Mouse (Mus musculus) cerebellum, adult 11-12 months (tissue): ENCODE measurements around the gene Gigyf1.

ENCODE experiments used
- DNase-seq: peaks from one replicate; pipeline ENCODE4 v3.0.0; 2022

Gigyf1 gene

DNA sequence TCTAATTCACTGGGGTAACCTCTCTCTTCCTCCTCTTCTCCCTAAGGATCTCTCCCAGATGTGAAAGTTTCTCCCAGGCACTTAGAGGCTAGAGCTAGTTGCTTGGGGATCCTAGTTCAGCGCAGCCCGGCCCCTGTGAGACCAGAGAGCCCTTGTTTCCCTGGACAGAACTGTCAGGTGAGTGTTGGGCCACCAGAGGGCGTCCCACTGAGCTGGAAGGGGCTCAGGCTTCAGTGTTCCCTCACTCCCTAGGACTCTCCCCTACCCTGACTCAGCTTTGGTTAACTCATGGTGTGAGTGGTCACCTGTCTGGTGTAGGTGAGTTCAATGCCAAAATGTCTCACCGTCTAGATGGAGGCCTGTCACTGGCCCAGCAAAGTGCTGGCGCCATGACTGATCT, at the start of gene Gigyf1:
Gigyf1 (plus strand) TSS at position 113 of the 400 bp plus-strand sequence.
- no peak for DNase-seq

DNA sequence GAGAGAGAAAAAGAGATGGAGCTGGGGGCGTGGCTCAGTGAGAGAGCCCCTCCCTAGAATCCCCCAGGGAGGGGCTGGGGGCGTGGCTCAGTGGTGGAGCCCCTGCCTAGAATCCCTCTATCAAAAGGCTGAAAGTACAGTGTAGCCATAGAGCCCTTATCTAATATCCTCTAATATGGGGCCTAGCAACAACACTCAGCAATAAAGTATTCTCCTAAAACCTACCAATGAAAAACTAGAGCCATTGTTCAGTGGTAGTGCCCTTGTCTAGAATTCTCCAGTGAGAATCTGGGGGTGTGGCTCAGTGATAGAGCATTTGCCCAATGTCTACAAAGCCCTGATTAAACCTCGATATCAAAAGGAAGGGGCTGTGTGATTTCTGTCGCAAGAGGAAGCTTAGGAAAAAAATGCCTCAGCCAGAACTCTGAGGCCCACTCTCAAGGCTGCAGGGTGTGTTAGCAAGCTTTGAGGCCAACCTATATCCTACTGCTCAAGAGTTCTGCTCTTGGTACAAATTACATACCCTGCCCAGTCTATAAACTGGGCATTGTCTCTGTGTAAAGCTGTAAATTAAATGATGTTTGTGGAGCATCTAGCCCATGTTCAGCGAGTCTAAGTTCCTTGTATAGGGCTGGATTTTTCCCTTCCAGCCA, 46.0 kb upstream of the Gigyf1 start:
- DNase-seq = no peak

DNA sequence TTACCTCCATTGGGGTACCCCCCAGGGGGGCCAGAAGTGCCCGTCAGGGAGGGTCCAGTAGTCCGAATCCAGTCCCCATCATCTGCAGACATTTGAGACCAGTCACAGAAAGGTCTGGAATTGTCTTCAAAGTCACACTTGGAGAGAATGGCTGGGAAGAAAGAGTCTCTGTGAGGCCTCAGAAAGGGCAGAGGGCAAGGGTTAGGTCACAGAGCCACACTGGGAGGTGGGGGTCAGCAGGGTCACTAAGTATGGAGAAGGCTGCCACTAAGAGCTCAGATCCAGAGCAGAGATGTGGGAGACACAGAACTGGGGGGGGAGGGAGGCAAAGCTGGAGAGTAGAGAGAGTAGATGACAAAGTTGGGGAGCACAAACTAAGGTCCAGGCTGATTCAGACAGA, 44.0 kb upstream of the Gigyf1 start:
- DNase-seq = no peak

DNA sequence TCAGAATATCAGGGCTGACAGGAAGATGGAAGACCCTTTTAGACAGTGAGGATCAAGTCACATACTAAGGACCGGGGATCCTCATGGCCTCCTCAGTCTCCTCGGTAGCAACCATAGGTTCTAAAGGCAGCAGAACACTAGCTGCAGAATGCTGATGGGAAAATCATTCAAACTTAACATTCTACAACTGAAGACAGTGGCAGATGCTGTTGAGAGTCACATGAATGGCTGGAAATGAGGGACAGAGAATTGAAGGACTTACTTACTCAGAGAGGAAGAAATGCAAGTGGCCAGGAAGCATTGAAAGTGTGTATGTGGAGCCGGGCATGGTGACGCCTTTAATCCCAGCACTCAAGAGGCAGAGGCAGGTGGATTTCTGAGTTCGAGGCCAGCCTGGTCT, 41.4 kb upstream of the Gigyf1 start, which contains the start of gene Zan:
Zan (minus strand) TSS at position 101 of the 400 bp plus-strand sequence.
- DNase-seq = no peak

DNA sequence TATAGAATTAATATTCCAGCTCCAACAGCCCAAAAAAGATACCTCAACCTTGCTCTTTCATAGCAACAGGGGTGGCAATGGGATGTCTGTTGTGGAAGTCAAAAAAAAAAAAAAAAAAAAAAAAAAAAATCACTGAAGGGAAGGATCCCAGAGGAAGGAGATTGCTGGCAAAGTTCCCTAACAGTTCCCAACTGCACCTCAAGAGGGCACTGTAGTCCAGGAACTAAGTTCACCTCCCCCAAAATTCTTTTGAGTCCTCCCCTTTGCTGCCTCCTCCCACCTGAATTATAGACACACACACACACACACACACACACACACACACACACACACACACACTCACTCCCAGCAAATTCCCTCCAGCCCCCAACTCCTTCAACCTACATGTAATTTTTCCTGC, 37.2 kb upstream of the Gigyf1 start:
- DNase-seq = peak; percentile 71

DNA sequence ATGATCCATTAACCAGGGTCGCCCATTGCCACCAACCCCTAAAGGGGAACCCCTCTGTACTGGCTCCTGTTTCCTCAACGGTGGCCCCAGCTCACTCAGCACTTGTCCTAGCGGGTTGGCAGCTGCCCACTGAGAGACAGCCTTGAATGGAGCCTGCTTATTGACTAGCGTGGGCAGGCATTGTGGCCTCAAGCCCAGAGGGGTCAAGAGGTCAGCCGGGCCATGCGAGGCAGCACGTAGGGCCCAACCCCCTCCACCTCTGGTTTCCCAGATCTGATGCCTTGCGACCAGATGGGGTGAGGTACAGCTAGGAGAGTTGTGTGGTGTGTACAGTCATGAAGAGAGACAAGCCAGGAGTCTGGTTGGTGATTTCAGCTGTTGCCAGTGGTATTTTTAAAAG, 36.5 kb upstream of the Gigyf1 start:
- DNase-seq = peak; percentile 27

DNA sequence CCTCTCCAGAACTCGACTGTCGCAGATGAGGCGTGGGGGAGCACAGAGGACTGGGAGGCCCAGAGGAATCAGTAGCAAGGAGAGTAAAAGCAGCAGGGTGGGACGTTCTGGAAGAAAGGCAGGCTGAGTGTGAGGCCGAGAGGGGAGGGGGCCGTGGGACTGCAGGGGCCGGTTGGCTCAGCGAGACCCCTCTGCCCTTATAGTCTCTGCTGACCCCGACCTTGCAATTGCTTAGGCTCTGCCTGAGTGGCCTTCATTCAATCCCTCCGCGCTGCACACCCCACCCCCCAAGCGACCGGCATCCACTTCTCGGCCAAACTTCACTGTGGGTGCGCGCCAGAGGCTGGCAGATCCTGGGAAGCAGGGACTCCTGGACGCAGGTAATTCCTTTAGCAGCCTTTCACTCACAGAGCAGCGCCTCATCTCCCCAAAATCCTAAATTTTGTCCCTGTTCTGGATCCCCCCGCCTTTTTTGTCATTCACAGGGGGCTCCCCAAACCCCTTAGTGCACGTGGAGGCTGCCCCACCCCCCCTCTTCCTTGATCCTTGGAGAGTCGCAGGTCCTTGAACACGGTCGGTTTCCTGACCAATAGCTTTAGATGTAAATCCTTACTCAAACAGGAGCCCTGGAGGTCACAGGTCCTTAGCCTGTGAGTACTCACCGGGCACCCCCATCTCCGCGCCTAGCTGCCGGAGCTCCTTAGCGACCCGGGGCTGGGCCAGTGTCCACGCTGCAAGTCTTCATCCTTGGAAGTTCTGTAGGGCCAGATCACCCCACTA, 33.1 kb upstream of the Gigyf1 start:
- DNase-seq = no peak

DNA sequence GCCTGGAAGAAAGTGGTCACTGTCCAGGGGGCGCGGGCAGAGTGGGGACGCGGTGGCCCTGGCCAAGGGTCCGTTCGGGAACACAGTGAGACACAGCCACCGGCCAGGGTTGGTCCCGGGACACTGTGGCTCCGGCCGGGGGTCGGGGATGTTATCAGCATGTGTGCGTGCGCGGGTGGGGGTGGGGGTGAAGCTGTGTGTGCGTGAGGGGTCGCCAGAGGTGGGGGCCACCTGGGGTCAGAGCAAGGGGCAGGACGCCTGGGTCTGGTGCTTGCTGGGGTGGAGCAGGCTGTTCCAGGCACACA, 32.5 kb upstream of the Gigyf1 start:
- no peak for DNase-seq

DNA sequence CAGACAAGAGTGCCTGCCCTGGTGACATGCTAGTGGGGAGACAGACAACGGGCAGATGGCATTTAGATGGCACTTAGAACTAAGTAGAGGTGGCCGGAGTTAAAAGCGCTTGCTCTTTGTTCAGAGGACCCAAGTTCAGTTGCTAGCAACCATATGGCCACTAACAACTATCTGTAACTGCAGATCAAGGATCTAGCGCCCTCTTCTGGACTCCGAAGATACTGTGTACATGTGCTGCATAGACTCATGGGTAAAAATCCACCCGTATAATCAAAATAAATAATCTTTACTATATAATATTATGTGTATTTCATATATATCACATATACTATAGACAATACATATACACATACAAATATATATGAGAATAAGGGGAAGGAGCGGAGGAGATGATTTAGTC, 30.7 kb upstream of the Gigyf1 start:
- DNase-seq = no peak

DNA sequence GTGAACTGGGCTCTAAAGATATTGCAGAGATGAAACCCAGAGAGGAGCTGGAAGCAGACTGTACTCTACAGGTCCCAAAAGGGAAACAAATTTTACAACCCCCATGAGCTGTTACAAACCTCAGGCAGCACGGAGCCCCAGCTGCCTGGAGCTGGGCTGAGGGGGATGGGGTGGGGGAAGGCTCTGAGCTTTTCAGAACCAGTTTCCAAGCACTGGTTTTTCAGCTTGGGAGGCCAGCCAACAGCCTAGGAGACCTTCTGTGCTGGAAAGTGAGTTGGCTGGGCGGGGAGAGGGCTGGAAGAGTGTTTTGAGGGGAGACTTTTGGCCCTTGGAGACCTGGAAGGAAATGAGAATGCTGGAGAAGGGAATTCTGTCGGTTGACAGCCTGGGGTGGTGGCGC, 26.8 kb upstream of the Gigyf1 start:
- no peak for DNase-seq

DNA sequence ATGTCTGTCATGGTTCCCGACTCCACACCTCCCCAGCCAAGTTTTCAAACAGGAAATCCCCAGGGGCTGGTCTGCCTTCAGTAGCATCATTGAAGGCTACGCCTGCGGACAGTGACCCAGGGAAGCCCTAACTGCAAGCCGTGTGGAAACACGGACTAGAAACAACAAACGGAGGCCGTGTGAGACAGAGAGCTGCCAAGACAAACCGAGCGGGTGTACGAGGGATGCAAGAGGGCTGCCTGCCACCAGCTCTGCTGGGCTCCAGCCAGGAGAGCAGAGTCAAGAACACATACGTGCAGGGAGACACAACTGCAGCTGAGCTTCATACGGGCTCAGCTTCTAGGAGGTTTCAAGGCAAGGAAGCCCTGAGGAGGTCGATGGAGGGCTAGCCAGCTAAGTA, 24.5 kb upstream of the Gigyf1 start:
- DNase-seq = no peak

DNA sequence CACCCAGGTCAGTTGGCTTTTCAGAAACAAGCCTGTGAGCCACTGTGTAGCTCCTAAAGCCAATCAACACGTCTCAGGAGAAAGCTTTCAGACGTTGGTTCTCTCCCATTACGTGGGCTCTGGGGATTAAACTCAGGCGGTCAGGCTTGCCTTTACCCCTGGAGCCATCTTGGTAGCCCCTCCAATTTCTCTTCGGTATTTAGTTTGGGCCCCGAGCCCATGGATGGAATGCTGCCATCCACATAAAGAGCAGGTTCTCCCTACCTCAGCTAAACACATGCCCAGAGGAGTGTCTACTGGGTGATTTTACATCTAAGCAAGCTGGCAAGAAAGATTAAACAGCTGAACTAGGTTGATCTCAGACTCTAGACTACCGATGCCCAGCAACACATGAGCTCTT, 18.2 kb upstream of the Gigyf1 start:
- DNase-seq = peak; percentile 51

DNA sequence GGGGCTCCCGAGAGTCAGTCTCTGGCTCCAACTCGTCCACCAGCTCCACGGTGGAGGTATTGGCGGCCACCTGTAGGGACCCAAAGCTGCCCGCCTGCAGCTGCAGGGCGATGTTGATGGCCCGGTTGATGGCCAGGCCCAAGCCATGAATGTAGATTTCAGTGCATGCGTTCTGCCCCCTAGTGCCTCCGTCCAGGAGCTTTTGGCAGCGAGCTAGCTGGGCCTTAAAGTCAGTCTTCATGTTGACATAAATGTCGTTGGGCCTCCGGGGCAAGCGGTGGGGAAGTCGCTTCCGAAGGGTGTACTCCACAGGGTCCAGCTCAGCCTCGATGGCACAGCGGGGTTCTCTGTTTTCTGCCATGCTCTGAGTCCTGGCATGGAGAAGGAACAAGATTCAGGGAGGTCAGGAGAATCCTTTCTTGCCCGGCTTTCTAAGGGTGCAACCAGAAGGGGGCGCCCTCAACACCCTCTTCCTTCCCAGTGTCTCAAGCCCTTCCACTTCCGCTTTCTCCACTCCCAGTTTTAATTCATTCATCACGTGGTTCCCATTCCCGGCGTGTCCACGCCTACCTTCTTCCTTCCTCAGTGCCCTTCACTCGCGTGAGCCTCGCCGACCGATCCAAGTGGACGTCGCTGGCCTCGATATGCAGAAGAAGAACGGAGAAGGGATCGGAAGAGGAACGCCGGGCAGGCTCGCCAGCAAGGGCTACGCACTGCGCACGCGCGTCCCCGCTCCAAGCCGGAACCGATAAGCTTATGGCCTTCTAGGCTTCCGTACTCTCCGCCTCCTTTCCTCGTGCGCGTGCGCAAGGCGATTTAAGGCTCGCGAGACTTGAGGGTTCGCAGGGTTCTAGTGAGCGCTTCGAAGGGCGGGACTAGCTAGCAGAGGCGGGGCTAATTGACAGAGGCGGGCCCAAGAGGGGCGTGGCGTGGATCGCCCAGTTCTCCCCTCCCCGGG, 16.4 kb upstream of the Gigyf1 start, which contains the start of gene Pop7:
Pop7 (minus strand) TSS at position 810 of the 958 bp plus-strand sequence.
- DNase-seq = peak; percentile 100

DNA sequence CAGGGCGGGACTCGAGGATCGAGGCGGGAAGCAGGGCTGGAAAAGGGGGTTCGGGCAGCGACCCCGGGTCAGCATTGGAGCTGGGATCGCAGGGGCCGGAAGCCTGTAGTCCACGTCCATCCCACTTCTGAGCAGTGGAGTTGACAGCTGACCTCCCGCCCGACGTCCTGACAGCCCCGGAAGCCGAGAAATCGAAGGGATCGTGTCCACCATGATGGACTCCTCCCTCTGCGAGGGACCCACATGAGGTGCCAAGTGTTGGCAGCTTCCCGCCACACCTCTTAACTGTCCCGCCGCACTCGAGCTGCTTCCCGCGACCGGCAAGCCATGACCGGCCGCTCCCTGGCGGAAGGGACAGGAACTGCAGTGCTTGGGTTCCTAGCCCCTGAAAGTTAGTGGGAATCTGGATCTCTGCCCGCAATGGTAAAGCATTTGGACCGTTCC, 15.7 kb upstream of the Gigyf1 start:
- DNase-seq = no peak

DNA sequence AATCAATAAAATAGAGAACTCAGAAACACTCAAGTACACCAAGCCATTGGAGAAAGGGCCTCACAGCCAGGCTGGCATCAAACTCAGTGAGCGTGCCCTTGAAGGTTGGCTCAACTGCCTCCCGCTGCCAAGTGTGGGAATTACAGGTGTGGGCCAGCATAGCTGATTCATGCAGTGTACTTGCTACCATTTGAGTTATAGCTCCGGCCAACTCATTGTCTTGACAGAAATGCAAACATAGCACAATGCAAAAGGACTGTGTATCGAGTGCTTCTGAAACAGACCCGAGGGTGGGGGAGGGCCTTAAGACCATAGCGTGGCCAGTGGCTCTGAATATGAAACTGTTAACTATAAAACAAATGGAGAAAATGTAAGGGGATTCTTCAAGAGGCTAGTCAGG, 14.3 kb upstream of the Gigyf1 start:
- peak; percentile 56 for DNase-seq

DNA sequence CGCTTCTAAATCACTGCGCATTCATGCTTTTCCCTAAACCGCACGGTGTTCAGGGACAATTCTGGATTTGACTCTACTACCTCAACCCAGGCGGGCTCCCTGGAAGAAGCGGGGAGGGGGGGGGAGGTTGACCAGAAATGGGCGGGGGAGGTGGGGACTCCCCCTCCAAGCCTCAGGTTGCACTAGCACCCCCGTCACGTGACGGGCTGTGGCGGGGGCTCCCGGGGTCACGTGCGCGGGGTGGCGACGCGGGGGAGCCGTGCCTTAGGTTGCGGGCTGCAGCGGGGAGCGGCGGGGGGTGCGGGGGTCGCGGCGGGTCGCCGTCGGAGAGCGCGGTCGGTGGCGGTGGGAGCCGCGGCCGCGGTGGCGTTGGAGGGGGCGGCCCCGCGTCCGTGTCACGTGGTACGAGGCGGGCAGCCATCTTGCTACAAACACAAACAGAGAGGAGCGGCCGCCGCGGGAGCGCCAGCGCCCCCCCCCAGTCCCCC, 8.3 kb upstream of the Gigyf1 start:
- DNase-seq = peak; percentile 83

DNA sequence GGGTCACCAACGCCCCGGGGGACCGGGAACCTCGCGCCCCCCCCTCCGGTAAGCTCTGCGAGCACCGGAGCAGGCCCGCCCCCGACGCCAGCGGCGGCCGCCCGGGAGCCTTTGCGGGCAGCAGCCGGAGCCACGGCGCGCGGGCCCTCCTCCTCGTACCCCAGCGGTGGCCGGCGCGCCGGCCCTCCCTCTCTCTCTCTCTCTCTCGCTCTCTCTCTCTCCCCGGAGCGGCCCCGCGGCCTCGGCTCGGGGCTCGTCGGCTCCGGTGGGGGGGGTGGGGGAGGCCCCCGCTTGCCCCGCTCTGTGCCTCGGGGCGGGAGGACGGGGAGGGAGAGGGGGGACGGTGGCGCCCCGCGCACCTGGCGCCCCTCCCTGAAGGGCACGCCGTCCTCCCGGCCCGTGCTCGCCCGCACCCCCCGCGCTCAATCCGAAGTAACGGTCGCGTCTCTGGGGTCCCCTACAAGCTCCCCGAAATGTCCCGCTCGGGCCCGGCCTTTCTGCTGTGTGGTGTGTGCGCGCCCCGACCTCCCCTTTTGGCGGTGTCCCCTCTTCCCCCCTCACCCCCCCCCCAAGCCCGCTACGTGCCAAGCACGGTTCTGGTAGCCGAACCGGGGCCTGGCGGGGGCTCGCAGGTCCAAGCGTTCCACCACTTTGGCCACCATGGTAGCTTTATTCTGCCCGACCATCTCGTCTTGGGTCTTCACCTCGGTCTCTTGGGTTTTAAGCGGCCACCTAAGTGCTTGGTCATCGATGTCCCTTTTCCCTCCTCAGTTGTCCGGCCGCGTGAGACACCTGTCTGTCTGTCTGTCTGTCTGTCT, 7.6 kb upstream of the Gigyf1 start:
- DNase-seq = peak; percentile 65

DNA sequence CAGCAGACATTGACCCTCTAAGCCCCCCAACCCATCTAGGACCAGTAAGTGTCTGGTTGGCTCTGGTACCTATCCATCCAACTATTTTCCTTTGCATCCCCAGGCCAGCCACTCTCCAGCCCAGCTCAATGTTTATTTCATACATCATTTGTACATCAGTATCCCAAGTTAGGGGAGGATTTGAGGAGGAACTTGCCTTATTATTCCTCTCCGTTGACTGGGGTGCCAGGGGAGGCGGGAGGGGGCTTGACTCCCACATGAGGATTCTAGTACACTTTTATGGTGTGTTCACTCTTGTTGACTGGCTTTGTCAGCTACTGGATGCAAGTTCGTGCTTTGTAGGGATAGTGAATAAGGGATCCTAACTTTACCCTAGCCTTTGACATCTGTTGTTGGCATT, 6.6 kb upstream of the Gigyf1 start:
- DNase-seq = peak; percentile 31

DNA sequence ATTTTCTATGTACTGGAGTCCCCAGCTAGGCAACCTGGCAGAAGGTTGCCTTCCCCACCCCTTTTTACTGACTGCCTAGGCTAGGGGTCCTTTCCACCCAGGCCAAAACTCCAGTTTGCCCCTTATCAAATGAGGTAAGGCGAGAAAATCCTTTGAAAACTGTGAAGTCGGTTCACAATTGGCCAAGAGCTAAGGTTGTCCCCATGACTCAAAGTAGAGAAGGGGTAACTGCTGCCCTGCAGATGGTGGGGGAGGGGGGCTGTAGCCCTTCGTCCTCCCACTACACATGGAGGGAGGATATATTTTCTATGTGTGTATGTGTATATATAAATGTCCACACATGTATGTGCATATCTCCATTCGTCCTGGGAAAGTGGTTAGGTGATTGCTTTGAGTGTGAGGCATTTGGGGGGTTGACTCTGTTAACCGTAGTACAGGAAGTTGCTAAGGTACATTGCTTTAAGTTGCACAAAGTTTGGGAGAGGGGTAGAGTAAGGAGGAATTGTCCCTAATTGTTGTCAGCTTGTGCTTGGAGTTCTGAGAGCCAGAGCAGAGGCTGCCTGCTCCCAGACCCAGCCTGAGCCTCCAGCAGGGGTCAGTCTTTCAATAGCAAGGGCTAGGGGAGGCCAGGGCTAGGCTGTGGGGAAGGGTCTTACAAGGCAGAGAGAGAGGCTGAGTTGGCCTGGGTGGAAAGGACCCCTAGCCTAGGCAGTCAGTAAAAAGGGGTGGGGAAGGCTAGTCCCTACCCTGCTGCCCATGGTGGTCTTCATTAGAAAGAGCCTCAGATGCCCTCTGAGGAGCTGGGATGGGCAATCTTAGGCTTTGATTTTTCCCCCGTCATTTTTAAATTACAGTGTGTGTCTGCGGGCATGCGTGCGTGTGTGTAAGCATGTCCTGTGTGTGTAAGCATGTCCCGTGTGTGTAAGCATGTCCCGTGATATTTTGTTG, 5.2 kb upstream of the Gigyf1 start:
- DNase-seq = peak; percentile 37

DNA sequence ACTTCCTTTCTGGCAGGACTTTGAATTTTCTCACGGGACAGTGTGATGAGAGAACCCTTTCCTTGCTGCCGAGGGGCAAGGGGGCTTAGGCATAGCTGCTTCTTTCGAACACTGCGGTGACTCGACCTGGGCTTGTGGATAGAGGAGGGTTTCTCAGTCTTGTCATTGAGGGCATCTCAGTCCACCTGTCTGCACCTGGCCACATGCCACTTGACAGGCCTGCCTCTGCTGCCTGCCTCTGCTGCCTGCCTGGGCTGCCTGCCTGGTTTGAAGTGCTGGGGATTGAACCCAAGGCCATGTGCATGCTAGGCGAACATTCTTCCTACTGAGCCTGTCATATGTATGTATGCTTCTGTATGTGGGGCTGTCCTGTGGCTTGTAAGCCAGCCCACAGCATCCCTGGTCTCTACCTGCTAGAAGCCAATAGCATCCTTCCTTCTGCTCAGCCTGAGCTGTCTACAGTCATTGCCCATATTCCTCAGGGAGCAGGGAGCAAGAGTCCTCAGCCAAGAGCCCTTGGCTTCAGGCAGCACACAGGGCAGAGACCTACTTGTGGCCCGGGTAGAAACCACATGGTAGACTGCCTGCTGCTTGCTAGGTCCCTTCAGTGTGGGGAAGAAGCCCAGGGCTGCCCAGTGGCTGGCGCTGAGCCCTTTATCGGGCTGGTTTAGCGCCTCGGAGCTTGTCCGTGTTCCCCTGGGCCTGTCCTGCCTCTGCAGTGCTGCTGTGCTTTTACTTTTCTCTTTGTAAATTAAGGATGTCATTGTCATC, 4.2 kb upstream of the Gigyf1 start:
- DNase-seq = peak; percentile 64
